Mouse (Mus musculus) G1E (cell line): ENCODE results near the gene Akt3. TPM values are rescaled to one million over a fixed set of nuclear protein-coding genes. Genes with fewer than 3 reads are reported as not detected.

Experiments
- ATAC-seq: 2 replicates; pipeline ENCODE4 v1.8.0; 2016; ENCODE audit warnings: mild to moderate bottlenecking; ENCODE audit not compliant: insufficient number of reproducible peaks, poor library complexity, low FRiP score, severe bottlenecking; ENCODE audit errors: extremely low read depth
- DNase-seq: peaks from one replicate; pipeline ENCODE4 v3.0.0; 2012; ENCODE audit warnings: low spot score
- H3K27me3 ChIP-seq: 2 replicates; pipeline ENCODE4 v1.6.1; 2012; ENCODE audit warnings: mild to moderate bottlenecking, low read length, inconsistent platforms; ENCODE audit not compliant: insufficient read depth
- H3K36me3 ChIP-seq: replicated peaks from 2 replicates; pipeline ENCODE3; 2012; ENCODE audit warnings: mild to moderate bottlenecking, inconsistent platforms
- H3K4me1 ChIP-seq: 2 replicates; pipeline ENCODE4 v1.6.1; 2012; ENCODE audit warnings: low read depth, low read length, inconsistent platforms, mixed read lengths; ENCODE audit not compliant: insufficient read depth
- H3K4me3 ChIP-seq: 2 replicates; pipeline ENCODE4 v1.5.1; 2012; ENCODE audit warnings: low read depth, mild to moderate bottlenecking, inconsistent platforms, low read length, moderate library complexity, mixed read lengths
- H3K9me3 ChIP-seq: replicated peaks from 2 replicates; pipeline ENCODE4 v1.6.1; 2012; ENCODE audit warnings: inconsistent platforms
- CTCF ChIP-seq: IDR thresholded peaks from 2 replicates; pipeline ENCODE4 v1.5.1; 2012; ENCODE audit warnings: low read depth, low read length, inconsistent platforms, mixed read lengths
- GATA1 ChIP-seq: IDR thresholded peaks from 2 replicates; pipeline ENCODE4 v1.6.1; 2012; ENCODE audit warnings: borderline replicate concordance, low read length, inconsistent platforms, mixed read lengths
- GATA2 ChIP-seq: IDR thresholded peaks from 2 replicates; pipeline ENCODE4 v1.6.1; 2012; ENCODE audit warnings: low read depth, low read length, inconsistent platforms, borderline replicate concordance
- POLR2AphosphoS5 ChIP-seq: IDR thresholded peaks from 2 replicates; pipeline ENCODE4 v1.6.1; 2012; ENCODE audit warnings: low read depth, low read length, inconsistent platforms; ENCODE audit not compliant: insufficient replicate concordance
- TAL1 ChIP-seq: conservative IDR thresholded peaks from 2 replicates; pipeline ENCODE4 v1.6.1; 2012; ENCODE audit warnings: low read depth, low read length, inconsistent platforms, mixed read lengths
- polyA plus RNA-seq: library from polyadenylated mRNA; stranded (reverse); fragments of >175 nt; gene quantifications from 2 replicates; pipeline ENCODE4 v1.2.3, GENCODE M21; 2012
- total RNA-seq, 2 experiments: library from RNA; stranded (forward) in 1 of 2; stranded (reverse) in 1 of 2; fragments of 200-1000 nt in 1 of 2; fragments of >200 nt in 1 of 2; fragmentation: Nextera tagmentation in 1 of 2; gene quantifications; 2 replicates each; pipeline ENCODE4 v1.2.3; 2014 to 2017

The Akt3 gene
- total and polyA plus RNA-seq, 3 experiments, result 0.05 TPM; not detected in 2

DNA sequence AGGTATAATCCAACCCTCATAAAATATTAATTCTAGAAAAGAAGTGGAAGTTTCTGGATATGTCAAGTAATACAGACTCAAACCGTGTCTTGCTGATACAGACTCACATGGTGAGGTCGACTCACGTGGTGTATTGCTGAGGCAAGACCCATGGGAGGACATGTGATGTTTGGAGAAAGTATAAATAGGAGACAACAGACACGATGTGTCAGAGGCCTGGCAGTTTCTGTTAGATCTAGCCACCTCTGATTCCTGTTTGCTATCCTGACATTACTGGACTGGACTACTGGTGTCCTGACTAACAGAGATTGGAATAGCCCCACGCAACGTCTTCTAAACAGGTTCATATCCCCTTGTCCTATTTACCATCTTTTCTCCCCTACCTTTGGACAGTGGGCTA is 118.4 kb downstream of the Akt3 start:
- Histone ChIP-seq H3K9me3 (no peaks in the 10 kb centered on the region), H3K4me1 (no peaks in the 10 kb centered on the region), H3K36me3 (no peaks in the 10 kb centered on the region), H3K27me3 (no peaks in the 10 kb centered on the region), H3K4me3 (no peak overlapping the region)
- TF ChIP-seq TAL1, result no peak
- TF ChIP-seq GATA2, result no peak
- TF ChIP-seq POLR2AphosphoS5, result no peak
- TF ChIP-seq CTCF, result no peak
- TF ChIP-seq GATA1, result no peak
- ATAC-seq, result no peak
- DNase-seq, result no peak

DNA sequence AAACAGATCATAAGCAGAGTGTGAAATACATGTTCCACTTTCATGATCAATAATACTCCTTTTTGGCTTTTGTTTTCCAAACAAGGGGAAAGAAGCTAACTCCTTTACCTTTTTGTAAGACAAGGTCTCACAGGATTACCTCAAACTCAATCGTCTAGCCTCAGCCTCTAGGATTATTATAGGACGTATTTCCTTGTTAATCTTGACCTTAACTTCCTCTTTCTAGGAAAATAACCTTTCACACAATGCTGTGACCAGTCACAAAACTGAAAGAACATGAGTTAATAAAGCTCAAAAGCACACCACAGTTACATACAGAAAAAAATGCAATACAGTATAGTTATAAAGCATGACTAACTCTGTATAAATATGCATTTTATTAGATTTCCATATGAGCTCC is 126.5 kb downstream of the Akt3 start:
- no peak for DNase-seq
- Histone ChIP-seq H3K9me3 (no peaks in the 10 kb centered on the region), H3K27me3 (no peaks in the 10 kb centered on the region), H3K4me1 (no peaks in the 10 kb centered on the region), H3K36me3 (no peaks in the 10 kb centered on the region), H3K4me3 (no peak overlapping the region)
- ATAC-seq, result no peak
- no peak for TF ChIP-seq CTCF
- no peak for TF ChIP-seq TAL1
- no peak for TF ChIP-seq POLR2AphosphoS5
- TF ChIP-seq GATA2, result no peak
- TF ChIP-seq GATA1, result no peak

- H3K27me3 ChIP-seq, result no peaks in the 10 kb centered on the region
- no peak overlapping the region for H3K4me3 ChIP-seq
- TF ChIP-seq GATA2 (no peak), CTCF (no peak), GATA1 (no peak), POLR2AphosphoS5 (no peak), TAL1 (no peak)
- ATAC-seq (no peak), DNase-seq (no peak)
- H3K36me3 ChIP-seq, result no peaks in the 10 kb centered on the region
- no peaks in the 10 kb centered on the region for H3K9me3 ChIP-seq
- H3K4me1 ChIP-seq, result no peaks in the 10 kb centered on the region
Measured at GRCm38 (mm10) chr1:177126674-177127073, 131.3 kb downstream of the Akt3 start.

GRCm38 (mm10) chr1:177110665-177111271 is 147.2 kb downstream of the Akt3 start:
- H3K27me3 ChIP-seq, result no peaks in the 10 kb centered on the region
- DNase-seq (no peak), ATAC-seq (no peak)
- H3K4me1 ChIP-seq, result no peaks in the 10 kb centered on the region
- no peak for TF ChIP-seq CTCF
- no peaks in the 10 kb centered on the region for H3K36me3 ChIP-seq
- H3K9me3 ChIP-seq, result no peaks in the 10 kb centered on the region
- no peak overlapping the region for H3K4me3 ChIP-seq

DNA sequence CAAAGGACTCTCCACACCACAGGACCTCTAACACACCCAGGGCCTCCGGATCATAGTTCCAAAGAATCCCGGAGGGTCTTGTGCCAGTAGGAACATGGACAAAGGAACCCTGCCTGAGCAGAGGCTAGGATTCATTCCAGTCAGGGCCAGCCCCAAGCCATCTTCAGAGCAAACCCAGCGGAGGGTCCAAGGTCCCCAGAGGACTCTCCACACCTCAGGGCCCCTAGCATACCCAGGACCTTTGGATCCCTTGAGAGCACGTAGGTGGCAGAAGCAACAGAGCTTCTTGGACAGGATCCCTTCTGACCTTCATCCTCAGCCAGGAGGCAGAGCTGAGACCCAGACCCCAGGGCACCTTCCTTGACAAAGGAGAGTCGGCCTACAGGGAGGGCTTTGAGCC is 167.5 kb downstream of the Akt3 start:
- Histone ChIP-seq H3K36me3 (no peaks in the 10 kb centered on the region), H3K9me3 (no peaks in the 10 kb centered on the region), H3K4me1 (no peaks in the 10 kb centered on the region), H3K4me3 (no peak overlapping the region), H3K27me3 (no peaks in the 10 kb centered on the region)
- DNase-seq (no peak), ATAC-seq (no peak)
- TF ChIP-seq POLR2AphosphoS5 (no peak), TAL1 (no peak)

DNA sequence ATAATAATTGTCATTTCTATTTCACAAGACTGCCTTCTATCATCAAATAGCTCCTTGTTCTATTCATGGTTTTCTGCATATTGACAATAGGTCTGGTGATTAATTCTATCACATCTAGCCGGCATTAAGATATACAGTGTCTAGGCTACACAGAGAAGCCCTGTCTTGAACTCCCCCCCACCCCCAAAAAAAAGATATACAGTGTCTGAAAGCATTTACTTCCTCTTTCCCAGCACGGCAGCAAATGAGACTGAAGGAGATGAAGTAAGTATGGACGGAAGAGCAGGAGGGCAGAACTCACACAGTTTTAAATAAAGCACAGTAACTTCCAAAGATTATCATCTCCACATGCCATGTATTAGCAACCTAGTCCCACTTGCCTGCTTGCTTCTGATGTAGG is 168.5 kb downstream of the Akt3 start:
- Histone ChIP-seq H3K4me3 (no peak overlapping the region), H3K9me3 (no peaks in the 10 kb centered on the region), H3K4me1 (no peaks in the 10 kb centered on the region), H3K27me3 (no peaks in the 10 kb centered on the region), H3K36me3 (no peaks in the 10 kb centered on the region)
- ATAC-seq (no peak), DNase-seq (no peak)
- TF ChIP-seq TAL1 (no peak), POLR2AphosphoS5 (no peak)

DNA sequence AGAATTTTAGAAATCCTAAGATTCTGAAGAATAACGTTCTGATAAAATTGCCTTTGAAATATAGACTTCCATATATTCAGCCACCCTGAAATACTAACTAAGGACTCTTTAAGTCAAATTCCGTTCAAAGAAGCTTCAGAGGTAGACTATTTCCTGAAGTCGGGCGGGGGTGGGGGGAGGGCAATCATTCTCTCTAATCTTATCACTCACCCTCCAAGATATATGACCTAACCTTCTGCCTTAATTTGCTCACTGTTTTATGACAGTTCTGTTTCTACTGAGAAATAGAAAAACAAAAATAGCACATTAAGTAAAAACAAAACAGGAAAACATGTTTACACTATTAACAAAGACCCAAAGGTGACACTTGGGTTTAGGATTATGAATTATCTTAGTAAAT is 169.0 kb downstream of the Akt3 start:
- Histone ChIP-seq H3K4me3 (no peak overlapping the region), H3K27me3 (no peaks in the 10 kb centered on the region), H3K9me3 (no peaks in the 10 kb centered on the region), H3K36me3 (no peaks in the 10 kb centered on the region), H3K4me1 (no peaks in the 10 kb centered on the region)
- DNase-seq, result no peak
- TF ChIP-seq GATA2, result no peak
- no peak for TF ChIP-seq CTCF
- no peak for TF ChIP-seq TAL1
- no peak for TF ChIP-seq GATA1
- TF ChIP-seq POLR2AphosphoS5, result no peak
- no peak for ATAC-seq
